Mouse (Mus musculus) embryonic facial prominence, embryonic 11.5 days (tissue): ENCODE results near the gene Klhdc8b. TPM values are rescaled to one million over a fixed set of nuclear protein-coding genes. Genes with fewer than 3 reads are reported as not detected.
A peak's percentile ranks its signal among the peaks of the same experiment; 100 is the strongest.

Source experiments
- ATAC-seq: fragments of 200-750 bp; cut with Nextera tagmentation; replicated peaks from 2 replicates; pipeline ENCODE4 v1.8.0; 2017; ENCODE audit warnings: low read depth; ENCODE audit not compliant: insufficient number of reproducible peaks, low FRiP score, low TSS enrichment
- DNase-seq: peaks from one replicate; pipeline ENCODE4 v3.0.0-alpha.2; 2015; ENCODE audit warnings: low spot score
- H3K27ac ChIP-seq: fragments of 300-500 bp; sonication (generic); replicated peaks from 2 replicates; pipeline ENCODE4 v1.5.1; 2014; ENCODE audit warnings: mild to moderate bottlenecking, low read depth, low read length, control low read depth
- H3K27me3 ChIP-seq: fragments of 300-500 bp; sonication (generic); 2 replicates; pipeline ENCODE4 v1.6.1; 2014; ENCODE audit warnings: mild to moderate bottlenecking, low read length, moderate library complexity, mixed read lengths; ENCODE audit not compliant: control insufficient read depth, insufficient read depth
- H3K36me3 ChIP-seq: fragments of 300-500 bp; sonication (generic); replicated peaks from 2 replicates; pipeline ENCODE4 v1.6.1; 2014; ENCODE audit warnings: low read depth, mild to moderate bottlenecking, low read length, moderate library complexity, mixed read lengths; ENCODE audit not compliant: control insufficient read depth, insufficient read depth
- H3K4me1 ChIP-seq: fragments of 300-500 bp; sonication (generic); 2 replicates; pipeline ENCODE4 v1.6.1; 2014; ENCODE audit warnings: low read length, mixed read lengths; ENCODE audit not compliant: control insufficient read depth, insufficient read depth
- H3K4me2 ChIP-seq: fragments of 300-500 bp; sonication (generic); 2 replicates; pipeline ENCODE4 v1.6.1; 2014; ENCODE audit warnings: low read depth, mild to moderate bottlenecking, control low read depth, low read length, moderate library complexity
- H3K4me3 ChIP-seq: fragments of 300-500 bp; sonication (generic); 2 replicates; pipeline ENCODE4 v1.5.1; 2014; ENCODE audit warnings: low read depth, low read length, control low read depth
- H3K9ac ChIP-seq: fragments of 300-500 bp; sonication (generic); replicated peaks from 2 replicates; pipeline ENCODE4 v1.6.1; 2014; ENCODE audit warnings: mild to moderate bottlenecking, control low read depth, low read length
- H3K9me3 ChIP-seq: fragments of 300-500 bp; sonication (generic); replicated peaks from 2 replicates; pipeline ENCODE4 v1.6.1; 2016; ENCODE audit warnings: mild to moderate bottlenecking, low read length, inconsistent platforms, mixed read lengths; ENCODE audit not compliant: control insufficient read depth
- WGBS: fragments of 180-500 bp; shearing (Covaris S2); extraction: QIAGEN DNeasy Blood & Tissue Kit; methylation state at CpG from one replicate; pipeline ENCODE4 v1.1.7; 2014; 5-methylcytosine and 5-hydroxymethylcytosine counted together
- polyA plus RNA-seq: library from polyadenylated mRNA; unstranded; fragments of >200 nt; fragmentation: Nextera tagmentation; extraction: Ambion mirVana; gene quantifications from 2 replicates; pipeline ENCODE4 v1.2.1, GENCODE M21; 2014

Klhdc8b gene
- polyA plus RNA-seq, result 19.0 and 22.4 TPM in 2 replicates

DNA sequence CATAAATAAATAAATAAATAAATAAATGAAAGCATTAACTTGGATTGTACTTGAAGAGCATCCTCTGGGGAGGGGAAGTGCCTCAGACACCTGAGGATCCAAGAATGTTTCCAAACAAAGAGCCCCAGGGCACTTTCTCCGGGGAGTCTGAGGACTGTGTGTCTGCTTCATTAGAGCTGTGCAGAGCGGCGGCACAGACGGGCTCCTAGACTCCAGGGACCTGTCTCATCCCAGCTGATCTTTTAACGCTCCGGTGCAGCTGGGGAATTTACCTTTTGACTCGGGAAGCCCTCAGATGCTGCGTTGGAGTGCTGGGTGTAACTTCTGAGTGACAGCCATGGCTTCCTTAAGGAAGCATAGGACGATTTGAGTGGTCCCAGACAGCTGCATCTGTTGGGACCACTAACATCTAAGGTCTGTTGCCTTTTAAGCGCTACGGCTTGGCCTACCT lies at the start of gene Klhdc8b:
Gene Klhdc8b, minus strand, starts transcription at position 401 of the 451 bp plus-strand sequence.
- 21% methylated on average over 11 of the region's 11 CpGs for WGBS
- peak; percentile 44; the same call in 1 of the 2 replicates for ATAC-seq
- peak within 1 kb of the TSS; percentile 94 for H3K4me3 ChIP-seq

DNA sequence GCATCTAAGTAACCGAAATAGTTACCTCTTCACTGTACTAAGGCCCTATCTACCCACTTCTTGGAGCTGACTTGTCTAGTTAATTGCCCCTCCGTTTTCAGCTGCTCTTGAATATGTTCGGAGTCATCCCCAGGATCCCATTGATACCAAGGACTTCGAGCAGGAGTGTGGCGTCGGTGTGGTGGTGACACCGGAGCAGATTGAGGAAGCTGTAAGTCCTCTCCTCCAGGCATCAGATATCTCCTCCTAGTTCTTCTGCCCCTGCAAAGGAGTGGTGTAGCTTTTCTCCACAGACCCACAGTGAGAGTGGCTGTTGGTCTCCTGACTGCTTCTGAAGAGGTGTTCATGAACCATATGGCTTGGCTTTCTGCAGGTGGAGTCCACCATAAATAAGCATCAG lies 47.4 kb upstream of the Klhdc8b start:
- H3K9ac ChIP-seq, result peak overlapping the region; percentile 61; the same call in 1 of the 2 replicates
- H3K4me1 ChIP-seq, result peaks cover 3% of the 10 kb centered on the region
- H3K9me3 ChIP-seq, result no peaks in the 10 kb centered on the region
- peak overlapping the region; percentile 54 for H3K4me3 ChIP-seq
- DNase-seq, result no peak
- ATAC-seq, result no peak
- no peaks in the 10 kb centered on the region for H3K27me3 ChIP-seq
- peaks cover 12% of the 10 kb centered on the region for H3K36me3 ChIP-seq
- no peak overlapping the region for H3K27ac ChIP-seq
- WGBS, result 84% methylated on average over 7 of the region's 7 CpGs
- H3K4me2 ChIP-seq, result peak overlapping the region; percentile 70

More for the DNA sequence above, at the start of gene Klhdc8b:
- H3K27ac ChIP-seq, result peak within 1 kb of the TSS; percentile 85
- H3K36me3 ChIP-seq, result peaks cover 3% of the 10 kb centered on the region; the same call in 1 of the 2 replicates
- peak; percentile 40 for DNase-seq
- peak within 1 kb of the TSS; percentile 81 for H3K4me2 ChIP-seq
- peak within 1 kb of the TSS; percentile 89 for H3K9ac ChIP-seq
- no peaks in the 10 kb centered on the region for H3K27me3 ChIP-seq
- no peaks in the 10 kb centered on the region for H3K4me1 ChIP-seq
- H3K9me3 ChIP-seq, result no peaks in the 10 kb centered on the region

DNA sequence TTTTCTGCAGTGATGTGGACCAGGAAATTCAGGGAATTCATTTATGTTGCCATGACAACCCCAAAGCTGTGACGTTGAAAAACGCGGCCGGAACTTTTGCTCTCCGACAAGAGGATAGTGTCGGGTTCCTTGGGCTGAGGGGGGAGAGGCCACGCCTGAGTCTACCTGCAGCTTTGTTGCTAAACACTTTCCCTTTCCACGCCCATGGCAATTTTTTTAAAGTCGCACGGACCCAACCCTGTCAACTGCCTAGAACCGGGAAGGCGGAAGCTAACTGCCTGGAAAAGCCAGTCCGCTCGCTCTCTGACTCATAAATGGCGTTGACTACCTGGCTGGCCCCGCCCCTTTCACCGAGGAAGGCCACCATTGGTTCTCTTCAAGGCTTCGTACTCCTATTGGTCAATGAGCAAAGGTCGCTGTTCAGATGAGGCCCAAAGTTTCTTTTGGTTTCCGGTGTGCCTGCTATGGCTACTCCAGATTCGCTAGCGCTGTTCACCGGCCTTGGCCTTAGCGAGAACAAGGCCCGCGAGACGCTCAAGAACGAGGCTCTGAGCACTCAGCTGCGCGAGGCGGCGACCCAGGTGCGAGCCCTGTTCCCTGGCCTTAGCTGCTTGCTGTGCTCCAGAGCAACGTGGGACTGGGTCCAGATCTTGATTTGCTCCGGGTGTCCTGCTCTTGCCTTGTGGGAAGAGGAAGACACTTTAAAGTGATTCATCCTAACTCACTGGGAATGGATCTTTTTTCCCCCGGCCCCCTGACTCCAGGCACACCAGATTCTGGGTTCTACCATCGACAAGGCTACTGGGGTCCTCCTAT lies 46.4 kb upstream of the Klhdc8b start, which contains the start of gene Qars:
Gene Qars, plus strand, starts transcription at position 88 of the 816 bp plus-strand sequence.
- no peaks in the 10 kb centered on the region for H3K27me3 ChIP-seq
- peaks cover 3% of the 10 kb centered on the region for H3K4me1 ChIP-seq
- H3K36me3 ChIP-seq, result peaks cover 6% of the 10 kb centered on the region
- ATAC-seq (peak; percentile 91), DNase-seq (peak; percentile 96)
- no peaks in the 10 kb centered on the region for H3K9me3 ChIP-seq
- peak within 1 kb of the TSS; percentile 70 for H3K4me2 ChIP-seq
- peak within 1 kb of the TSS; percentile 54 for H3K4me3 ChIP-seq
- H3K9ac ChIP-seq, result peak within 1 kb of the TSS; percentile 61
- H3K27ac ChIP-seq, result no peak within 1 kb of the TSS
- under 1% methylated on average over 37 of the region's 37 CpGs for WGBS

DNA sequence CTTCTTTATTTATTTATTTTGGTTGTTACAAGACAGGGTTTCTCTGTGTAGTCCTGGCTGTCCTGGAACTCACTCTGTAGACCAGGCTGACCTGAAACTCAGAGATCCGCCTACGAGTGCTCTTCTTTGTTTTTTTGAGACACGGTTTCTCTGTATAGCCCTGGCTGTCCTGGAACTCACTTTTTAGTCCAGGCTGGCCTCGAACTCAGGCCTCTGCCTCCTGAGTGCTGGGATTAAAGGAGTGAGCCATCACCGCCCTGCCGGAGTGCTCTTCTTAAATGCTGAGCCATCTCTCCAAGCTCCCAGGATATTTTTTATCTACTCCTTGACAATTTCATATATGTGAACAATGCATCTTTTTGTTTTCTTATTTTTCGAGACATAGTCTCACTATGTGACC lies 45.5 kb upstream of the Klhdc8b start:
- Histone ChIP-seq H3K36me3 (peaks cover 4% of the 10 kb centered on the region), H3K27ac (no peak overlapping the region), H3K9me3 (no peaks in the 10 kb centered on the region), H3K4me1 (peaks cover 3% of the 10 kb centered on the region), H3K4me2 (no peak overlapping the region; the same call in 1 of the 2 replicates), H3K27me3 (no peaks in the 10 kb centered on the region), H3K4me3 (no peak overlapping the region; the same call in 1 of the 2 replicates), H3K9ac (no peak overlapping the region)
- WGBS, result 86% methylated on average over 7 of the region's 7 CpGs
- DNase-seq (no peak), ATAC-seq (no peak)

DNA sequence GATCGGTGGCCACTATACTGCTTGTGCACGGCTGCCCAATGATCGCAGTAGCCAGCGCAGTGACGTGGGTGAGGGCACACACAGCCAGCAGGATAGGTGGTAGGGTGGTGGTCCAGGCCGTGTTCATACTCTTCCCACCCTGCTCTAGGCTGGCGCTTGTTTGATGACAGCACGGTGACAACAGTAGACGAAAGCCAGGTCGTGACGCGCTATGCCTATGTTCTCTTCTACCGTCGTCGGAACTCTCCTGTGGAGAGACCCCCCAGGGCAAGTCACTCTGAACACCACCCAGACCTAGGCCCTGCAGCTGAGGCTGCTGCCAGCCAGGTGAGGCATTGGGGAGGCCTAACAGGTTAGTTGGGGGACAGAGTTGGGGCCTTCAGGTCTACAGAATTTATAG lies 38.6 kb upstream of the Klhdc8b start:
- H3K4me2 ChIP-seq, result no peak overlapping the region
- peaks cover 50% of the 10 kb centered on the region for H3K36me3 ChIP-seq
- no peaks in the 10 kb centered on the region for H3K4me1 ChIP-seq
- H3K9me3 ChIP-seq, result no peaks in the 10 kb centered on the region
- ATAC-seq (no peak), DNase-seq (no peak)
- no peaks in the 10 kb centered on the region for H3K27me3 ChIP-seq
- no peak overlapping the region for H3K4me3 ChIP-seq
- H3K9ac ChIP-seq, result no peak overlapping the region
- no peak overlapping the region for H3K27ac ChIP-seq
- WGBS, result 96% methylated on average over 15 of the region's 15 CpGs

DNA sequence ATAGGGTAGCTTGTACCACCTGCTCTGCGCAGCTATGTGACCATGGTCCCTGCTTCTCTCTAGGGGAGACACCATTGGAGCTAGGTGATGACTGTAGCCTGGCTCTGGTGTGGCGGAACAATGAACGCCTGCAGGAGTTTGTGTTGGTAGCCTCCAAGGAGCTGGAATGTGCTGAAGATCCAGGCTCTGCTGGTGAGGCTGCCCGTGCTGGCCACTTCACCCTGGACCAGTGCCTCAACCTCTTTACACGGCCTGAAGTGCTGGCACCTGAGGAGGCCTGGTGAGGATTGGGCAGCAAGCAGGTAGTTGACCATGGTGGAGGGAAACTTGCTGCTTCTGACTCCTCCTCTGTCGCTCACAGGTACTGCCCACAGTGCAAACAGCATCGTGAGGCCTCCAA lies 37.9 kb upstream of the Klhdc8b start:
- Histone ChIP-seq H3K9ac (no peak overlapping the region), H3K4me3 (no peak overlapping the region), H3K27me3 (no peaks in the 10 kb centered on the region), H3K4me1 (no peaks in the 10 kb centered on the region), H3K27ac (no peak overlapping the region), H3K36me3 (peaks cover 56% of the 10 kb centered on the region), H3K4me2 (no peak overlapping the region), H3K9me3 (no peaks in the 10 kb centered on the region)
- no peak; the same call in 1 of the 2 replicates for ATAC-seq
- DNase-seq, result no peak
- 97% methylated on average over 7 of the region's 7 CpGs for WGBS

DNA sequence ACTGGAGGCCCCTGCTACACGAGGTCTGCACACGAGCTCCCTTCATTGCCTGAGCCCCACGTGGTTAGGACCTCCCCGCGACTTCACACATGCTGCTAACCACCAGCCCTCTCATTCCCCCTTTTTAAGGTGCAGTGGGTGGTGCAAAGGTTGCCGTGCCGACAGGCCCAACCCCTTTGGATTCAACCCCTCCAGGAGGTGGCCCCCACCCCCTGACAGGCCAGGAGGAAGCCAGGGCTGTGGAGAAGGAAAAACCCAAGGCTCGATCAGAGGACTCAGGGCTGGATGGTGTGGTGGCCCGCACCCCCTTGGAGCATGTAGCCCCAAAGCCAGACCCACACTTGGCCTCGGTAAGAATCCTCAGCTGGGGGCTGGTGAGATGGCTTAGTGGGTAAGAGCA lies 33.5 kb upstream of the Klhdc8b start:
- Histone ChIP-seq H3K9ac (no peak overlapping the region), H3K36me3 (peaks cover 47% of the 10 kb centered on the region), H3K9me3 (no peaks in the 10 kb centered on the region), H3K4me1 (peaks cover 4% of the 10 kb centered on the region), H3K4me3 (no peak overlapping the region), H3K4me2 (no peak overlapping the region), H3K27ac (no peak overlapping the region), H3K27me3 (no peaks in the 10 kb centered on the region)
- no peak for ATAC-seq
- DNase-seq, result no peak
- WGBS, result 89% methylated on average over 10 of the region's 10 CpGs
